Comparison of ENCODE assay signal across 8 mouse cellular contexts in the genomic region with DNA sequence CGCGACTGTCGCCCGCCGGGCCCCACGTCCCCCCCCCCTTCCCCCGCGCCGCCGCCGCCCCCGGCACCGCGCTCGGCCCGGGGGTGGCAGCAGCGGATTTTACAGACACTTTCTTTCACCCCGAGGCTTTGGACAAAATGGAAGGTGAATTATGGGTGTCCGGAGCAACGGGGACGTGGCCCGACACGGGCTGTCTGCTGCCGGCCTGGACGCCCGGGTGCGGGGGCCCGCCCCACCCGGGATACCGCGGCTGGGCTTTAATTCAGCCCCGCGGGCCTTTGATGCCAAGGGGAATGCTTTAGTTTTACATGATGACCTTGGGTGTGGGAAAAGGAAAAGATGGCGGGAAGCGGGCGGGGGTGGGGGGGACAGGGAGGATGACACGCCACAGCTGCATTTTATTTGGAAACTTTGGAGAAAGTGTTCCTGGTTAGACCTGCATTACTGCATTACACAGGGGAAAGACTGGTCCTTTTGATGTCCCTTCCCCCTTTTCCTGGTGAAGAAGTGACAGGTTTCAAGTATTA. TPM values are rescaled to one million over a fixed set of nuclear protein-coding genes. Genes with fewer than 3 reads are reported as not detected.
DNase-seq lines count a peak whose midpoint lies in the region; ATAC-seq and TF ChIP-seq lines count a peak whose summit lies in the region.

No protein-coding gene starts in this region.

- H3K9ac ChIP-seq in kidney, embryonic 16.5 days (replicated peaks; ENCODE audit: low read length) = peak overlapping the region; percentile 88
- peak overlapping the region; percentile 88 for H3K9ac ChIP-seq in hindbrain, embryonic 12.5 days

- no peak for TF ChIP-seq CTCF in C2C12 (IDR thresholded peaks at IDR 0.05; ENCODE audit: control insufficient read depth, insufficient read depth, insufficient read length)

- H3K4me1 ChIP-seq in kidney, embryonic 16.5 days (ENCODE audit: insufficient read depth, low read length) = peaks cover 3% of the 10 kb centered on the region; the same call in 1 of the 2 replicates
- H3K4me1 ChIP-seq in hindbrain, embryonic 12.5 days = no peaks in the 10 kb centered on the region

- ATAC-seq in kidney, embryonic 16.5 days (ENCODE audit: low FRiP score, low TSS enrichment) = no peak
- no peak for ATAC-seq in hindbrain, embryonic 12.5 days (ENCODE audit: low FRiP score)
- no peak for ATAC-seq in megakaryocyte progenitor cell, adult 5-6 weeks (replicated peaks; ENCODE audit: poor library complexity)

- WGBS in kidney, embryonic 16.5 days = 22% methylated on average over 22 of the region's 37 CpGs
- WGBS in hindbrain, embryonic 12.5 days = 26% methylated on average over 26 of the region's 37 CpGs

- DNase-seq in kidney, adult 18-20 months = no peak
- peak; percentile 8 for DNase-seq in embryo, embryonic 11 days
- DNase-seq in mesoderm, embryonic 11.5 days (ENCODE audit: low read depth, low spot score) = peak; percentile 39
- no peak for DNase-seq in c-Kit-positive CD71-positive TER-119-positive erythroid progenitor cells, embryonic 14.5 days (ENCODE audit: low spot score)

- H3K4me3 ChIP-seq in kidney, embryonic 16.5 days (ENCODE audit: low read length) = peak overlapping the region; percentile 72
- H3K4me3 ChIP-seq in C2C12 (ENCODE audit: insufficient read depth, poor library complexity, severe bottlenecking) = peak overlapping the region; percentile 44
- H3K4me3 ChIP-seq in hindbrain, embryonic 12.5 days = peak overlapping the region; percentile 75

- H3K79me2 ChIP-seq in C2C12 (ENCODE audit: control insufficient read depth, insufficient read depth) = peaks cover 18% of the 10 kb centered on the region

- peaks cover 7% of the 10 kb centered on the region for H3K79me3 ChIP-seq in C2C12 (ENCODE audit: low read depth)

- peak overlapping the region; percentile 52 for H3K4me2 ChIP-seq in kidney, embryonic 16.5 days (replicated peaks; ENCODE audit: low read depth, low read length)
- H3K4me2 ChIP-seq in hindbrain, embryonic 12.5 days (replicated peaks) = peak overlapping the region; percentile 58

- peak overlapping the region; percentile 71 for H3ac ChIP-seq in C2C12 (ENCODE audit: control insufficient read depth, insufficient read length, low read depth)

- peak overlapping the region; percentile 96 for H3K27ac ChIP-seq in kidney, embryonic 16.5 days (ENCODE audit: low read length)
- peak overlapping the region; percentile 98 for H3K27ac ChIP-seq in hindbrain, embryonic 12.5 days

- H3K36me3 ChIP-seq in kidney, embryonic 16.5 days (ENCODE audit: insufficient read depth, low read length) = peaks cover 5% of the 10 kb centered on the region; the same call in 1 of the 2 replicates
- peaks cover 11% of the 10 kb centered on the region for H3K36me3 ChIP-seq in C2C12 (ENCODE audit: control insufficient read depth, insufficient read depth)
- H3K36me3 ChIP-seq in hindbrain, embryonic 12.5 days = peaks cover 15% of the 10 kb centered on the region; the same call in 1 of the 2 replicates

- peaks cover 3% of the 10 kb centered on the region; the same call in 1 of the 2 replicates for H3K9me3 ChIP-seq in kidney, embryonic 16.5 days (ENCODE audit: low read length)
- peaks cover 7% of the 10 kb centered on the region; the same call in 1 of the 2 replicates for H3K9me3 ChIP-seq in hindbrain, embryonic 12.5 days (replicated peaks)

- no peaks in the 10 kb centered on the region for H3K27me3 ChIP-seq in kidney, embryonic 16.5 days (ENCODE audit: insufficient read depth, low read length)
- no peaks in the 10 kb centered on the region for H3K27me3 ChIP-seq in C2C12 (ENCODE audit: control insufficient read depth, insufficient read depth, insufficient read length)
- no peaks in the 10 kb centered on the region for H3K27me3 ChIP-seq in hindbrain, embryonic 12.5 days

TF ChIP-seq in C2C12, 6 proteins besides CTCF, POLR2A, EP300 and RAD21:
- no peak for TF ChIP-seq FOSL1 (IDR thresholded peaks at IDR 0.05; ENCODE audit: insufficient read depth, low read length, poor library complexity, severe bottlenecking)
- TF ChIP-seq CEBPB (IDR thresholded peaks at IDR 0.05; ENCODE audit: low read depth) = no peak
- TF ChIP-seq MYOD1 (IDR thresholded peaks at IDR 0.05; ENCODE audit: control insufficient read depth, insufficient read length, low read depth) = no peak
- TF ChIP-seq MYOG (IDR thresholded peaks at IDR 0.05; ENCODE audit: control insufficient read depth, extremely low read depth, insufficient read length) = no peak
- no peak for TF ChIP-seq MAX (IDR thresholded peaks at IDR 0.05)
- no peak for TF ChIP-seq USF1 (IDR thresholded peaks at IDR 0.05; ENCODE audit: low read depth)

RNA-seq across cellular contexts. Expression of a gene that starts 1.3 kb away (rescaled TPM):
- polyA plus RNA-seq in kidney, embryonic 16.5 days (2015; fragmentation: Nextera tagmentation; extraction: Ambion mirVana) = 337 and 350 TPM in 2 replicates
- polyA plus RNA-seq in C2C12 (2012; fragmentation: generic; extraction: Trizol) = 68.1 TPM
- 578 and 611 TPM in 2 replicates for polyA plus RNA-seq in hindbrain, embryonic 12.5 days (2016; fragmentation: Nextera tagmentation; extraction: Ambion mirVana)
- 92.2 and 113 TPM in 2 replicates for total RNA-seq in megakaryocyte progenitor cell, adult 5-6 weeks (2015)
- 137 and 192 TPM in 2 replicates for total RNA-seq in megakaryocyte progenitor cell, adult 5-6 weeks (2017)

Comparison
In these comparisons a context has a peak if more than half of its experiments do, and no peak if none do; other contexts are left out.
1. DNase-seq: peak in embryo, embryonic 11 days (single experiment) and mesoderm, embryonic 11.5 days (single experiment); none in kidney, adult 18-20 months (single experiment) and c-Kit-positive CD71-positive TER-119-positive erythroid progenitor cells, embryonic 14.5 days (single experiment).
2. Peak in every context shown above with its lines, with median percentiles within 50 percentile points of each other: H3K4me3 ChIP-seq.